Mouse (Mus musculus) ovary, postnatal 10 days (tissue): ENCODE results near the gene Klhl29.

Experiments used
- DNase-seq: peaks from one replicate; pipeline ENCODE4 v3.0.0; 2022; ENCODE audit warnings: low spot score

Klhl29 gene

DNA sequence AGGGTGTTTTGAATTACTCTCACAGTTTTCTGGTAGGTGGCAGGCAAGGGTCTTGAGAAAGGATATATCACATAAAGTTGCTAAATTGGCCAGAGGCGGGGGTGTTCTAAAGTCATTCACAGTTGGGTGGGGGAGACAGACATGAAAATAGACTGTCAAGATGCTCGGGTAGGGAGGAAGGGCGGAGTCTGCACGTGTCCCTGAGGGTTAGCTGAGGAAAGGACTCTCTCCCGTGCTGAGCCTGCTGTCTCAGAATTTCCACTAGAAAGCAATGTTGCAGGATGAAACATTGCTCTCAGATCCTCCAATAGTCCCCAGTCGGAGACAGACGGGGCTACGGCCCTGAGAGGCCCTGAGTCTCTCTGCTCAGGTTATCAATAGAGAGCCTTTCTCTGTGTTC lies 252.5 kb downstream of the Klhl29 start:
- DNase-seq, result no peak

DNA sequence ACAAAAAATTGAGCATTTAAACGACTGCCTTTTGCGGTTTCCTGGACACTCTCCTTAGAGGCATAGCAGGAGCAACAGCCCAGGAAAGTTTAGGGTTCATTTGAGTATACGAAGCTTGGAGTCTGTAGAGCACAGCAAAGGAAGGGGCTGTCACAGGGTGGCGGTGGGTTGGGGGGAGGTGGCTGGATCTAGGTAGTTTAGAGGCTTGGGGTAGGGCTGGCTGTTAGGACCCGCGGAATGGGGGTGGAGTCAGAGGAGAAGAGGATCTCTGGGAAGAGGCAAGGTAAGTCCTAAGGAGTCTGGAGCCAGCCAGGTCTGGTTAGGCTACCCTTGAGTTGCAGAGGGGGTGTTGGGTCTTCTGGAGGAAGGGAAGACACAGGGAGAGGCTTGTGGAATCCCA lies 255.2 kb downstream of the Klhl29 start:
- no peak for DNase-seq

DNA sequence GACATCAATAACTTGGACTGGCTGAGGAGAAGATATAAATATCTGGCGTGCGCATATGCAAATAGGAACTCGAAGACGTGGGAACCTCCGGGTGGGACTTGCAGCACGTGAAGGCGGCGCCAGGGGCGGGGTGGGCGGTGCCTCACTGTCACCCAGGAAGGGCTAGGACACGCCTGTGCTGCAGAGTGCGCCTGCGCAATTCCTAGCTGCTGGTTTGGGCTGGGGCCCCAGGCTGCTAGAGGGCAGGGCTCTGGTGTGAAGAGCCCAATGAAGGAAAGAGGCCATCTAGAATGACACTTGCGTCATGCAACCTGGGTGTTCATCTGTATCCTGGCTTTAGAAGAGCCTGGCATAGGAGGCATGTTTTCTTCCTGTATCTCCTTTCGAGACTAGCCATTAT lies 255.8 kb downstream of the Klhl29 start:
- DNase-seq, result peak; percentile 85

DNA sequence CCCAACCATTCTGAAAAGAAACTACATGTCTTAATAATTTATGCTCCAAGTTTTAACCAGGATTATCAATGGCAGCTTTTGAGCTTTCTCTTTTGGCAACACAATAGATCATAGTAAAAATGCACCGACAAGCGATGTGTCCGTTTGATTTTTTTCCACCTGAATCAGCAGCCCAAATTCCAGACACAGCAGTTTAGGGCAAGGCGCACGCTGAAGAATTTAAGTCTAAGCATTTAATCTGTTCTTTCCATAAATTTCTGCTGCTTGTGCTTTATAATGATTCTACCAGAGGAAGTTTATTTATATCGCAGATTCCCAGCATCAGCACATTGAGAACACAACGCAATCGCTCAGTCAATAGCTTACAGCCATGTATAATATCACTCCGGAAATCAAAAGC lies 256.2 kb downstream of the Klhl29 start:
- DNase-seq, result no peak

DNA sequence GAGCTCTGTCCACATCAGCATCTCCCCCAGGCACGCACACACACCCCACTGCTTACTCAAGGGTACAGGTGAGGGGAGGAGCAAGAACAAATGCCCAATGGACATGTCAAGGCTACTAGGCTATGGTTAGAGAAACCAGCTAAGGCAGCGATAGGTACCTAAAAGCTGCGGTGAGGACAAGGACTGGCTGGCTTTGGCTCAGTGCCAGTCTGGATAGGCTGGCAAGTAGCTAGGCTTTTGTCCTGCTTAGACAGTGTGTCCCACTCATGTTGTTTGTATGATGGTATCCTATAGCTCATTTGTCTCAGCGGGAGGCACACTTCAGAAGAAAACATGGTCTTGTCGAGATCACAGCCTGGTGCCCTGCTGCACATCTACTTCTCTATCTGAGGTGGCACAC lies 258.9 kb downstream of the Klhl29 start:
- no peak for DNase-seq

DNA sequence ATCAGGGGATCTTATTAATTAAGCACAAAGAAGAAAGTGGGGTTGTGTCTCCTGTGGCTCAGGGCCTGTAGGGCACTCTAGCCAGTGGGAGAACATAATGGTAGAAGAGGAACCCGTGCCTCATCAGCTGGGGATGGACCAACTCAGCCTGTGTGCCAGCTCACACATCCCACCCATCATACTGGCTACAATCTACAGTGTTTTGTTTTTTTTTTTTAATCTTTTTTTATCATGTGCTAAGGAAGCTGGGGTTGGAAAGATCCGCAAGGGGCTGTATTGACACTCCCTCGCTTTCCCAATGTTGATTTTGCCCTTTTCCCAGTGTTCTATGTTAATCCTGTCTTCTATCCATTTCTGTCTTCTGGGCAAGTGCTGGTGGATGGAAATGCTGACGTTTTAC lies 260.9 kb downstream of the Klhl29 start:
- no peak for DNase-seq

DNA sequence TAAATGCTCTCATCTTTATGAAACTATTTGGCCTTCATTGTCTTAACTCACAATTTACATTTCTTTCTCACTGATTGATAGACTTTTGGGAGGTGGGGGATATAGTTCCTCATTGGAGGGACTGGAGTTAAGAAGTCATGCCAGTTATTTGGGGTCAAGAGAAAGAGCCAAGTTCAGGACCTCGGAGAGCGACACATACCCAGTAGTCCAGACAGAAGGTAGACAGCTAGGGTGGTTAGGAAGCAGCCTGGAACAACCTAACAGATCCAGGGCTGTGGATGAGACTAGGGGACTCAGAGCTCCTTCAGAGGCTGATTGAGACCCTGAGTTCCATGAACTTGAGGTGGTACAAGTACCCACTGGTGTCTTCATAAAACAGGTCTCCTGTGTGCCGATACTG lies 264.1 kb downstream of the Klhl29 start:
- no peak for DNase-seq

DNA sequence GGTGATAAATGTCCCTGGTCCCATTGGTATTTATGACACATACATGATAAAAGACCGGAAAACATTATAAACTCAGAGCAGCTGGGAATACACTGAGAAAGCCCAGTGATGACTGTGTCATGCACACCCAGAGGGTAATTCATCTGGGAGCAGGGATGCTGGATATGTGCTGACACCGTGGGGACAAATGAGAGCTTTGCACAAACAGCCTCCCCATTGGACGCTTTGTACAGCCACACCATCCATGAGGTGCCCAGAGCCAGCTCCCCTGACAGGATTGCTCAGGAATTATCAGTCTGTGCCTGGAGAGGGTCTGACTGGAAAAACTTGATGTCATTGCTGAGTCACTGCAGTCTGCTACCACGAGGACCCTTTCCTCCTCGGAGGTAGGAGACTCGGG lies 266.9 kb downstream of the Klhl29 start:
- no peak for DNase-seq

DNA sequence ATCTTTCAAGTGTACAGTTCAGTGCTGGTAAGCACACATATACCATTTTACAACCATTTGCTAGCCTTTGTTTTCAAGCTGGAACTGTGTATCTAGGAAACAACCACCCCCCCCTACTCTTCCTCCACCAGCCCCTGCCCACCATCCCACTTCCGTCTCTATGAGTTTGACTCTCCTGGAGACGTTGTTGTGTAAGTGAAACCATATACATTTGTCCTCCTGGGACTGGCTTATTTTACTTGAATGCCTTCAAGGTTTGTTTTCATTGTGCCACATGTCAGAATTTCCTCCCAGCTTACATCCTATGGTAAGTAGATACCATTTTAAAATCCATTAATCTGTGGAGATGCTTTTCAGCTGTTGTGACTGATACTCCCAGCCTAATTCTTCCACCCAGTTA lies 267.7 kb downstream of the Klhl29 start:
- DNase-seq, result no peak

DNA sequence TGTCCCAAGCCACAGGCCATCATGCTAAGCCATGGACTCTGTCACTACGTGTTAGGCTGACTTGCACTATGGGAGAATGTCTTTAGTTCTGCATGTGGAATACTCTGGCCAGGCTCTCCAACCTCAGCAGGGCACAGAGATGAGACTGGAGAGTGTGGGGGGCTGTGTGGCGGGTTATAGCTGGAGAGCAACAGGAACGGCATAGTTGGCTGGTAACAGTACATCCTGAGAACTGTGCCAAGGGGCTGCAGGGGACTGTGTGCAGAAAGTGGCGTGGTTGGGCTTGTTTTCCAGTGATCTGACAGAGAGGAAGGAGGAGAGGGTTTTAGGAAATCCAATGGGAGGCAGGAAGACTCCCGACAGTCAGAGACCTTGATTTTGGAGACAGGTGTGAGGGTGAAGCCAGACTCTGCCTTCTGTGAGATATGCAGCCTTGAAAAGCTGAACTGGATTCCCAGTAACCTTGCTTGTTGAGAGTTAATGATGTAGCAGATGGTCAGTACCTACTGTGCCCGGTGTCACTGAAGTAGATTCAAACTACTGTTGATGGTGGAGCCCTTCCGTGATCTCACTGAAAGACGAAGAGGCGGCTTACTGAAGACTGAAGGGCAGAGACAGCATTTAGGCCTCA lies 270.9 kb downstream of the Klhl29 start:
- DNase-seq, result no peak

DNA sequence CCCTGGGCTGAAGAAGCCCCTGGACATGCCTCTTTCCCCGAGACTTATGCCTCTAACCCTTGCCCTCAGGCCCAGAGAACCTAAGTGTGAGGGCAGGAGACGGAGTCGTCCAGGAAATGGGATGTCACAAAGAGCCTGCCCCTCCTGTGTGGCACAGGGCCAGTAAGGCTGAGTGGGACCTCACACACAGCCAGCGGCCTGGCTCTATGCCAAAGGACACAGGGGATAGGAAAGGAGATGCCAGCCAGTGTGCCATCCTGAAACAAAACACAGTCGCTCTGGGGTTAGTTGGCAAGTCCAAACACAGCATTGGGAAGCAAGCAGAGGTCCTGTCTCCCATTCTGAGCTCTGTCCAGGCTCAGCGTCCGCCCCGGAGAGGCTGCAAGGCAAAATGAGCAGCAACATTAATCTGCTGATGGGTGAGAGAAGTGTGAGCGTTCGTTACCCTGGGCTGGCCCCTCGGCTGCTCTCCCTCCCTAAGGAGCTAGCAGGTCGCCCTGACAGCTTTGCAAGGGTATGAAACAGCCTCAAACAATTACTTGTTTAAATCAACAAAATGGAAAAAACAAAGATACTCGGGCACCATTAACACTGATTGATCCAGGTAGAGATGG lies 274.0 kb downstream of the Klhl29 start:
- no peak for DNase-seq

DNA sequence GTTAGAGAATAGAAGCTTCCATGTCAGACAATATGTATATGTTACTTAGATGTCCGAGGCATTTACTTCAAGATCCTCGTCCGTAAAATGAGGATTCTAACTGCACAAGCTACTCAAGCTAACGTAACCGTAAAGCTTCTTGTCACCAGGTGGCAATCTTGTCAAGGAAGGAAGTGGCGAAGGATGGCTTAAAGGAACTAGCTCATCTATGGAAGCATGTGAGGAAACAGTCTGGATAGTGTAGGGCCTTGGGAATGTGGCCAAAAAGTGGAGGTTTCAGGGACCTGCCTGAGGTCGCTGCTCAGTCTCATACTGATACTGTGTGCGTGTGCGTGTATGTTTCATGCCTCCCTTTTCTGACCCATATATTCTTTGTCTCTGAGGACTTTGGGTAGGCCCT lies 275.9 kb downstream of the Klhl29 start:
- DNase-seq, result no peak

DNA sequence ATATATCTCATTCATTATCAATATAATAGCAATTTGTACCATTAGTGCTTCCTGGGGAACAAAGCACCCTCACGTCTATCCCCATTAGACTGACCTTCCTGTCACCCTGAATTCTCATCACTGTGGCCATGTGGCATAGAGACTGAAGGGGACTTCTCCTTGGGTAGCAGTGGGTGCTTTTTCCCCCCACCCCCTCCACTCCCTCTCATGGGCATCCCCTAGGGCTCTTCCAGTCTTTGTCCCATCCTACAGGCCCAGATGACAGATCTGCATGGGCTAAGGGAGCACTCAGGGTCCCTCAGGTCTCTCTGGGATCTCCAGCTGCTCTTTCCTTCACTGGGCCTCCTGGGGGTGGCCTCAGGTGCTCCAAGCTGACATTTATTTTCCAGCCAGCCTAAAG lies 286.8 kb downstream of the Klhl29 start:
- no peak for DNase-seq

DNA sequence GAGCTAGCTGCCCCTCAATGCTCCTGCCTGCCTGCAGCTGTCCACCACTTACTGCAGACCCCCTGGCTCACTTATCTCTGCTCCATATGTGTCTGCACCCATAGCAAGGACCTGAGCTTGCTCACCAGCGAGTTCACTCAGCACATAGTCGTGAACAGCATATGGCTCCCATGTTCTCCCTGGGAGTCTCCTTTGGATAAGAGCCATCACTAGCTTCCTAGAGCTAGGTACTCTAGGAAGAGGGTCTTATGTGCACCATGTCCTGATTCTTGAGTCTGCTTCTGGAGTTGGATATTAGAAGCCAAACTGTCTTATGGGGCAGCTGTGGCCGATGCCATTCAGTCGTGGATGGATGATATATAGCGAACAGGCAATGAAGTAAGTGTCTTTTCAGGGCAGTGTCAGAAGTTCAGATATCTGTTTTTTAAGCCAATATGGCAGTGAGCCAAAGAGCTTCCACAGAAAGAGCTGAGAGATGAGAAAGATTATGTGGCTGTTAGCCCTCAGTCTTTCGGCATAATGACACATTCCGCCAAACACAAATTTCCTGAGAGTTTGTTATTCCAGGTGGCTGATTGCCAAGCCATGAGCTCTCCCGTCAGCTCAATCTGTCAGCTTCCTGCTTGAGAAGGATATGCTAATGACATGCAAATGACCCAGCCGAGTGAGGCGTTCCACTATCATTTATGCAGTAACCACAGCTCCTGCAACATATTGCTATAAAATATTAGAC lies 287.5 kb downstream of the Klhl29 start:
- DNase-seq, result no peak

DNA sequence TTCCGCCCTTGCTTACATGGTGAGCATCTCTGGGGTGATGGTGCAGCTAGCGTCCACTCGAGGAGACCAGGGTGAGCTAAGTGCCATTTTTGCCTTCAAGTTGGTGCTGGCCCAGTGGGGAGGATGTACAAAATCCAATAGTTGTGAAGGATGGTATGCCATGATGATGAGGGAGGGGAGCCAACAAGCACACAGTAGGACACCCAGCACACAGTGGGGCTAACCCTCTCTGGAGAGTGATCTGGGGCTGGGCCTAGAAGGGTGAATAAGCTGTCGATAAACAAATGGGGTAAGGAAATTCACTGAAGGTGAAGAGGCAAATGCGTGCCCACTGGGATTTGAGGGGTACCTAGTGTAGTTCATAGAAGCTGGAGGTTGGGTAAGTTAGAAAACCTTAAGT lies 290.8 kb downstream of the Klhl29 start:
- DNase-seq, result no peak

DNA sequence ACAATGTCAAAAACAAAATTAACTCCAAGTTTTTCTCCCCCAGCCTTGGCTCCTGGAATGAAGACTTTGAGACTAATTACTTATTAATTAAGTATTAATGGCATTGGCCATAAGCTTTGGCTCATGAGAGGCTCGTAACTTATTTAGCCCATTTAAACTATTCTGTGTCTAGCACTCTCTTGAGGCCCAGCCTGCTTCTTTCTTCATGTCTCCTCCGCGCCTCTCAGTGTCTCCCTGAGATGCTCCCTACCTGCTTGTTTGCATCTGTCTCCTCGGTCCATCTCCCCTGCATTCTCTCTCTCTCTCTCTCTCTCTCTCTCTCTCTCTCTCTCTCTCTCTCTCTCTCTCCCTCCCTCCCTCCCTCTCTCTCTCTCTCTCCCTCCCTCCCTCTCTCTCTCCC lies 294.0 kb downstream of the Klhl29 start:
- DNase-seq, result no peak

DNA sequence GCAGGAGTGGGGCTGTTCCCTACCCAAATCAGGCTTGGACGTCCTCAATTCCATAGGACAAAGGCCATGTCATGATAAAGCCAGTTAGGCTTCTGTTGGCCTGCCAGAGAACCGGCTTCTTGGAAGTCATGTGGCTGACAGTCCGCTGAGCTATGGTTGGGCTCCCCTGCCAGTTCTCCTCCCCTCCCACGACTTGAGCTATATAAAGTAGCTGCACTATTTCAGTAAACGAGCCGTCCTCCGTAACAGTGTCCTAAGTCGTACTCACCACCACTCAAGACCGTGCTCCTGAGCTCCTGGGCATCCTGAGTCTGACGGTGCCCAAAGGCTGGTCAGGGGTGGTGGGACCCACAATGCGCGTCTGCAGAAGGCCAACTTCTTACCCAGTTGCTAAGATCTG lies 302.3 kb downstream of the Klhl29 start:
- DNase-seq, result no peak

DNA sequence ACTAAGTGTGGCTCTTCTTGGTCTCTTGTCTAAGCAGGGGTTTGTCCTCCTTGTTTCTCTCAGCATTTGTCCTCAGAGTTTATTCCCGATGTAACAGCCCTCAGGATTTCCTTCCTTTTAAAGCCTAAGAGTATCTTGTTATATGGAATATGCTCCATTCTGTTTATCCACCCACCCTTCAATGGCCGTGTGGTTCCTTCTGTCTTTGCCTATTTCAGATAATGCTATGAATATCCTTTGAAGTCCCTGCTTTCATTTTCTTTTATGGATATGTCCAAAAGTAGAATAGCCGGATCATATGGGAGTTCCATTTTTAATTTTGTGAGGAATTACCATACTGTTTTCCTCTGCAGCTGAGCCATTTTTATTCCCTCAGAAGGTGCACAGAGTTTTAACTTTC lies 305.4 kb downstream of the Klhl29 start:
- DNase-seq, result no peak

DNA sequence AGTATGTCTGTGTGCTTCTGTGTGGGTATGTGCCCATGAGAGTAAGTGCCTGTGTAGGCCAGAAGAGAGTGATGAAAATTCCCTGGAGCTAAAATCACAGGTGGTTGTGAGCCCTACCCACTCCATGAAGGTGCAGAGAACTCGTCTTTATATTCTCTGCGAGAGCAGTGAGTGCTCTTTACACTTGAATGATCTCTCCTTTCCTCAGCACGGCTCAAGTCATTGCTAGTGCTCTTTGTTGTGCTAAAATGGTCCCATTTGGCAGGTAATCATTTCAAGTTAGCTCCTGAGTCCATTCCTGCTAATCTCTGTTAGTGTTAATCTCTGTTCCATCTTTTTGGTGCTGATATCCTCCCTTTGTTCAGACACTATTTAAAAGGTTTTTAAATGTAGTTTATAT lies 307.9 kb downstream of the Klhl29 start:
- DNase-seq, result no peak

DNA sequence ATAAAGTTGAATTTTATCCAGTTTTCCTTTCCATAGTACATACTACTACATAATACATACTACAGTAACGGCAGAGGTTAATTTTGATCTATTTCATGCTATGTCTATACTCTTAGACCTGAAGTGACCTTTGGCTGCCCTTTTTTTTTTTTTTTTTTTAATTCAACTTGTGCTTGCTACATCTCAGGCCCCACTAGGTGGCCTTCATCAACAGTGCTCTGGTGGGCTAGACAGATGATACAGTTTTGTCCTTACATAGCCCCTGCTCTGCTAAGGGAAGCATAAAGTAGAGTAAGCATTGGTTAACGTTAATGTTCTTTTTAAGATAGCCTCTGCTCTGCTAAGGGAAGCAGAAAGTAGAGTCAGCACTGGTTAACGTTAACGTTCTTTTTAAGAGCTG lies 327.4 kb downstream of the Klhl29 start:
- DNase-seq, result no peak

DNA sequence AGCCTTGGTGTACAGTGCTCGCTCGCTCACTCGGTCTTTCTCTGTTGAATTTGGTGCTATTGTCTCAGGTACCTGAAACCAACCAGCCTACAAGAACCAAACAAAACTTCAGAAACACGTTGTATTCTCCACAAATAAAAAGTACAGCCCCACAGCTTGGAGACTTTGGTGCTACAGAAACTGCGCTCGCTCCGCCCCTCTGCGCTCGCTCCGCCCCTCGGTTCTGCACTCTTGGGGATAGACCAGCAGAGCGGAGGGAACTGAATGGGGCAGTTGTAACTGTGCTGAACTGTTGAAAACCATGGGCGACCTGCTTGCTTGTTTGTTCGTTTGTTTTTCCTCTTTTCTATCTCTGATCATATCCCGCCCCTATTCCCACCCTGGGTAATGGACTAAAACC lies 331.3 kb downstream of the Klhl29 start:
- no peak for DNase-seq

DNA sequence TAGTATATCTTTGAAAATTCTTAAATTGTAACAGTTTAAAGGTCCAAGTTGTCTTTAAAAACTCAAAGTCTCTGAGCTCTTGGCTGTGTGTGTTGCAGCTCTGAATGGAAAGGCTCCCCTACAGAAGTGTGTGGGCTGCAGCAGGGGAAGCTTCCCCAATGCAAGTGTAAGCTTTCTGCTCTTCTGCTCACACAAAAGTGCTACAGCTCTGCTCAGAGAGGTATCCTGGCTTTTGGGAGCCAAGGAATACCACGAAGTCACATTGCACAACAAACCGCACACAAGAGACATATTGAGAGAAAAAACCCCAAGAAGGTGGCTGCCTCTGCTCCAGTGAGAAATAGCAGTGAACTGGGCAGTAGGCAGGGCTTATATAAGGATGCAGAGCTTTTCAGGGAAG lies 337.5 kb downstream of the Klhl29 start:
- DNase-seq, result no peak

DNA sequence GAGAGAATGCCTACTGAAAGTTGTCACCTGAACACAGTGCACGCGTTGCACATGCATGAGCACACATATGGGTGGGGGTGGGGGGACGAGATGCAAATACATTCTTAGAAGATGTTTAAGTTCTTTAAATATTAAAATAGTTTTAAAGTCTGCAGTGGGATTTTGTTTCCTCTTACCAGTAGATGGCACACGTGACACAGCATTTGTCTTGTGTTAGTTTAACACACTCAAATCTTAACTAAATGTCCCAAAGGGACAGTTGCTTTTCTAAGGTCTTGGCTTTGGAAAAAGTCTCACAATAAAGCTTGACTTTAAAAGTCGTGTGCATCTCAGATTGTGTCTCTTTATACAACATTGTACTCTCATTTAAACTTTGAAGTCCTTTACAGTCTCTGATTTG lies 346.4 kb downstream of the Klhl29 start:
- DNase-seq, result no peak
